8 mouse cellular contexts compared by ENCODE assay signal in genomic region chr17:83632653-83633570, GRCm38 (mm10). TPM values are rescaled to one million over a fixed set of nuclear protein-coding genes. Genes with fewer than 3 reads are reported as not detected.
DNase-seq lines count a peak whose midpoint lies in the region; ATAC-seq lines count a peak whose summit lies in the region.

No protein-coding gene starts in this region.

- peaks cover 25% of the 10 kb centered on the region for H3K27me3 ChIP-seq in hindbrain, embryonic 16.5 days (replicated peaks; ENCODE audit: control insufficient read depth, insufficient read depth, low read length)

- H3K4me1 ChIP-seq in hindbrain, embryonic 16.5 days (ENCODE audit: control insufficient read depth, insufficient read depth, low read depth, low read length) = peaks cover 16% of the 10 kb centered on the region

- peak overlapping the region; percentile 59 for H3K9ac ChIP-seq in hindbrain, embryonic 16.5 days (ENCODE audit: low read depth, low read length)

- 1% methylated on average over 24 of the region's 24 CpGs for WGBS in hindbrain, embryonic 16.5 days

- no peaks in the 10 kb centered on the region for H3K9me3 ChIP-seq in hindbrain, embryonic 16.5 days (ENCODE audit: control insufficient read depth, low read length)

- H3K4me2 ChIP-seq in hindbrain, embryonic 16.5 days (ENCODE audit: low read length) = peak overlapping the region; percentile 87

- H3K4me3 ChIP-seq in hindbrain, embryonic 16.5 days (ENCODE audit: low read length) = peak overlapping the region; percentile 57

- H3K27ac ChIP-seq in hindbrain, embryonic 16.5 days (ENCODE audit: low read depth, low read length) = 0 out of 2 replicates have a peak overlapping the region, but pooled peaks have one; percentile 17

- peak; percentile 58 for ATAC-seq in hindbrain, embryonic 16.5 days

- H3K36me3 ChIP-seq in hindbrain, embryonic 16.5 days (ENCODE audit: control insufficient read depth, insufficient read depth, low read length) = no peaks in the 10 kb centered on the region

- peak; percentile 70 for DNase-seq in ZHBTc4 (ENCODE audit: low read depth, low spot score)
- peak; percentile 58 to 76 for DNase-seq in cerebellum, postnatal 25 days
- peak; percentile 43 to 70 for DNase-seq in frontal cortex, postnatal 14 days (ENCODE audit: low spot score in 2 of 2)
- DNase-seq in left cerebral cortex, adult 11 months (ENCODE audit: low spot score) = peak; percentile 50
- DNase-seq in lung, postnatal 36 days = peak; percentile 76
- DNase-seq in retina, postnatal 7 days (ENCODE audit: low read depth, low spot score) = peak; percentile 46
- peak; percentile 44 to 54 for DNase-seq in urinary bladder, postnatal 36 days (ENCODE audit: low spot score in 2 of 2)

RNA-seq across cellular contexts. Expression of gene Kcng3, which starts 1.2 kb away (rescaled TPM):
- not detected in 2 replicates for polyA plus RNA-seq in hindbrain, embryonic 16.5 days (2015; fragmentation: Nextera tagmentation; extraction: Ambion mirVana)

Comparison
In these comparisons a context has a peak if more than half of its experiments do, and no peak if none do; other contexts are left out.
1. Peak in every context shown above with its lines: DNase-seq, ATAC-seq, H3K4me3 ChIP-seq and H3K27ac ChIP-seq.